Mouse (Mus musculus) stomach, embryonic 16.5 days (tissue): ENCODE results near the gene Tmem87a. TPM values are rescaled to one million over a fixed set of nuclear protein-coding genes. Genes with fewer than 3 reads are reported as not detected.

ENCODE experiments used
- ATAC-seq: fragments of 200-750 bp; cut with Nextera tagmentation; 2 replicates; pipeline ENCODE4 v1.8.0; 2017; ENCODE audit warnings: moderate number of reproducible peaks, moderate TSS enrichment; ENCODE audit not compliant: insufficient read depth, low FRiP score
- H3K27ac ChIP-seq: fragments of 300-500 bp; sonication (generic); 2 replicates; pipeline ENCODE4 v1.5.1; 2014; ENCODE audit warnings: low read length
- H3K27me3 ChIP-seq: fragments of 300-500 bp; sonication (generic); 2 replicates; pipeline ENCODE4 v1.6.1; 2014; ENCODE audit warnings: low read length, control low read depth, mixed read lengths; ENCODE audit not compliant: control insufficient read depth, insufficient read depth
- H3K36me3 ChIP-seq: fragments of 300-500 bp; sonication (generic); 2 replicates; pipeline ENCODE4 v1.6.1; 2014; ENCODE audit warnings: low read length; ENCODE audit not compliant: control insufficient read depth, insufficient read depth
- H3K4me1 ChIP-seq: fragments of 300-500 bp; sonication (generic); 2 replicates; pipeline ENCODE4 v1.6.1; 2014; ENCODE audit warnings: low read length, control low read depth, mixed read lengths; ENCODE audit not compliant: control insufficient read depth, insufficient read depth
- H3K4me2 ChIP-seq: fragments of 300-500 bp; sonication (generic); 2 replicates; pipeline ENCODE4 v1.6.1; 2014; ENCODE audit warnings: low read depth, low read length, mixed read lengths
- H3K4me3 ChIP-seq: fragments of 300-500 bp; sonication (generic); replicated peaks from 2 replicates; pipeline ENCODE4 v1.5.1; 2014; ENCODE audit warnings: mild to moderate bottlenecking, low read length
- H3K9ac ChIP-seq: fragments of 300-500 bp; sonication (generic); 2 replicates; pipeline ENCODE4 v1.6.1; 2014; ENCODE audit warnings: low read length
- H3K9me3 ChIP-seq: fragments of 300-500 bp; sonication (generic); replicated peaks from 2 replicates; pipeline ENCODE4 v1.6.1; 2016; ENCODE audit warnings: low read length, control low read depth; ENCODE audit not compliant: control insufficient read depth
- WGBS: fragments of 180-500 bp; shearing (Covaris S2); extraction: QIAGEN DNeasy Blood & Tissue Kit; methylation state at CpG from one replicate; pipeline ENCODE4 v1.1.7; 2014; 5-methylcytosine and 5-hydroxymethylcytosine counted together
- polyA plus RNA-seq: library from polyadenylated mRNA; unstranded; fragments of >200 nt; fragmentation: Nextera tagmentation; extraction: Ambion mirVana; gene quantifications from 2 replicates; pipeline ENCODE4 v1.2.1, GENCODE M21; 2015

Gene Tmem87a
- 12.3 and 14.8 TPM in 2 replicates for polyA plus RNA-seq

GRCm38 (mm10) chr2:120403986-120404822 is at the start of gene Tmem87a:
TSS of gene Tmem87a (minus strand) at chr2:120404113.
- WGBS = under 1% methylated on average over 34 of the region's 34 CpGs
- peak within 1 kb of the TSS; percentile 76 for H3K4me2 ChIP-seq
- peak; percentile 99 for ATAC-seq
- peaks cover 7% of the 10 kb centered on the region for H3K4me1 ChIP-seq
- H3K36me3 ChIP-seq = no peaks in the 10 kb centered on the region
- peak within 1 kb of the TSS; percentile 99 for H3K27ac ChIP-seq
- peak within 1 kb of the TSS; percentile 71 for H3K4me3 ChIP-seq
- H3K9me3 ChIP-seq = no peaks in the 10 kb centered on the region
- H3K9ac ChIP-seq = peak within 1 kb of the TSS; percentile 86
- H3K27me3 ChIP-seq = no peaks in the 10 kb centered on the region

- H3K9ac ChIP-seq = no peak overlapping the region
- H3K27me3 ChIP-seq = no peaks in the 10 kb centered on the region
- H3K4me3 ChIP-seq = no peak overlapping the region
- H3K4me2 ChIP-seq = no peak overlapping the region
- no peak for ATAC-seq
- H3K4me1 ChIP-seq = no peaks in the 10 kb centered on the region
- 66% methylated on average over 4 of the region's 4 CpGs for WGBS
- no peaks in the 10 kb centered on the region for H3K36me3 ChIP-seq
- no peak overlapping the region for H3K27ac ChIP-seq
- no peaks in the 10 kb centered on the region for H3K9me3 ChIP-seq
Observed at GRCm38 (mm10) chr2:120452600-120452999, 48.7 kb upstream of the Tmem87a start.

- H3K27ac ChIP-seq = no peak overlapping the region
- no peaks in the 10 kb centered on the region for H3K9me3 ChIP-seq
- no peak overlapping the region for H3K4me3 ChIP-seq
- no peaks in the 10 kb centered on the region for H3K4me1 ChIP-seq
- ATAC-seq = no peak
- WGBS = 69% methylated on average over 6 of the region's 6 CpGs
- H3K9ac ChIP-seq = no peak overlapping the region
- no peak overlapping the region for H3K4me2 ChIP-seq
- H3K27me3 ChIP-seq = no peaks in the 10 kb centered on the region
- no peaks in the 10 kb centered on the region for H3K36me3 ChIP-seq
Observed at GRCm38 (mm10) chr2:120450724-120451123, 46.8 kb upstream of the Tmem87a start.

- H3K27ac ChIP-seq = no peak overlapping the region
- H3K9me3 ChIP-seq = no peaks in the 10 kb centered on the region
- WGBS = 91% methylated on average over 1 of the region's 1 CpGs
- H3K9ac ChIP-seq = no peak overlapping the region
- no peak overlapping the region for H3K4me3 ChIP-seq
- no peaks in the 10 kb centered on the region for H3K4me1 ChIP-seq
- no peak for ATAC-seq
- no peaks in the 10 kb centered on the region for H3K36me3 ChIP-seq
- no peaks in the 10 kb centered on the region for H3K27me3 ChIP-seq
- no peak overlapping the region for H3K4me2 ChIP-seq
Observed at GRCm38 (mm10) chr2:120447306-120447705, 43.4 kb upstream of the Tmem87a start.

GRCm38 (mm10) chr2:120446373-120446772 is 42.5 kb upstream of the Tmem87a start:
- H3K4me3 ChIP-seq = no peak overlapping the region
- peak; percentile 58; the same call in 1 of the 2 replicates for ATAC-seq
- 58% methylated on average over 10 of the region's 10 CpGs for WGBS

GRCm38 (mm10) chr2:120444486-120444885 is 40.6 kb upstream of the Tmem87a start:
- no peak for ATAC-seq
- Histone ChIP-seq H3K27me3 (no peaks in the 10 kb centered on the region), H3K9me3 (no peaks in the 10 kb centered on the region), H3K27ac (no peak overlapping the region), H3K4me3 (no peak overlapping the region), H3K4me1 (no peaks in the 10 kb centered on the region), H3K9ac (no peak overlapping the region), H3K36me3 (no peaks in the 10 kb centered on the region), H3K4me2 (no peak overlapping the region)
- WGBS = 94% methylated on average over 1 of the region's 1 CpGs

More at GRCm38 (mm10) chr2:120446373-120446772, 42.5 kb upstream of the Tmem87a start:
- H3K36me3 ChIP-seq = no peaks in the 10 kb centered on the region
- no peaks in the 10 kb centered on the region for H3K9me3 ChIP-seq
- H3K4me1 ChIP-seq = no peaks in the 10 kb centered on the region
- H3K4me2 ChIP-seq = no peak overlapping the region
- H3K27me3 ChIP-seq = no peaks in the 10 kb centered on the region
- H3K9ac ChIP-seq = no peak overlapping the region
- no peak overlapping the region for H3K27ac ChIP-seq

- Histone ChIP-seq H3K4me1 (no peaks in the 10 kb centered on the region), H3K4me2 (no peak overlapping the region), H3K27ac (no peak overlapping the region), H3K36me3 (no peaks in the 10 kb centered on the region), H3K9ac (no peak overlapping the region), H3K27me3 (no peaks in the 10 kb centered on the region), H3K4me3 (no peak overlapping the region), H3K9me3 (no peaks in the 10 kb centered on the region)
- ATAC-seq = no peak
- WGBS = 82% methylated on average over 5 of the region's 5 CpGs
Observed at GRCm38 (mm10) chr2:120424386-120424785, 20.5 kb upstream of the Tmem87a start.

- H3K27me3 ChIP-seq = no peaks in the 10 kb centered on the region
- no peak overlapping the region for H3K27ac ChIP-seq
- H3K4me2 ChIP-seq = no peak overlapping the region
- WGBS = 48% methylated on average over 1 of the region's 1 CpGs
- H3K9ac ChIP-seq = no peak overlapping the region
- H3K36me3 ChIP-seq = no peaks in the 10 kb centered on the region
- no peak overlapping the region for H3K4me3 ChIP-seq
- no peak for ATAC-seq
- no peaks in the 10 kb centered on the region for H3K4me1 ChIP-seq
- H3K9me3 ChIP-seq = no peaks in the 10 kb centered on the region
Observed at GRCm38 (mm10) chr2:120414738-120415414, 11.0 kb upstream of the Tmem87a start.

- Histone ChIP-seq H3K4me1 (no peaks in the 10 kb centered on the region), H3K4me2 (no peak overlapping the region), H3K9me3 (no peaks in the 10 kb centered on the region), H3K4me3 (no peak overlapping the region), H3K36me3 (no peaks in the 10 kb centered on the region), H3K27me3 (no peaks in the 10 kb centered on the region), H3K9ac (no peak overlapping the region), H3K27ac (no peak overlapping the region)
- no peak for ATAC-seq
Observed at GRCm38 (mm10) chr2:120414113-120414512, 10.2 kb upstream of the Tmem87a start.
